ENCODE assay signal across 26 mouse cellular contexts in genomic region chrX:12716036-12716435, GRCm38 (mm10).
"Had no signal": no experiment of that assay in that cellular context is flagged by ENCODE, and none has a peak within 500 bp of the region (broad histone marks: within the 10 kb centered on the region; RNA-seq: fewer than 3 reads in every experiment).

No protein-coding gene starts in this region.

- H3K4me3 ChIP-seq: embryonic facial prominence, embryonic 10.5 days; embryonic facial prominence, embryonic 12.5 days; embryonic facial prominence, embryonic 13.5 days; embryonic facial prominence, embryonic 15.5 days; erythroblast, embryonic 14.5 days; forebrain, embryonic 10.5 days; forebrain, embryonic 12.5 days; forebrain, embryonic 13.5 days; forebrain, embryonic 15.5 days; gastrocnemius, adult 2 months had no signal

- DNase-seq: cerebellum, adult 2 months; cerebellum, adult 8-10 months; cerebellum, adult 9-10 months; cerebellum, adult 9-11 months; cerebellum, postnatal 10 days; cerebellum, postnatal 14 days; cerebellum, postnatal 25 days; cerebellum, postnatal 36 days; embryo, embryonic 11 days; forebrain, postnatal 0 days; gastrocnemius, adult 2 months; gastrocnemius, postnatal 10 days; gastrocnemius, postnatal 14 days; gastrocnemius, postnatal 25 days; gastrocnemius, postnatal 36 days; heart, adult 11 months; heart, adult 18-20 months had no signal

- H3K27ac ChIP-seq: embryonic facial prominence, embryonic 10.5 days; embryonic facial prominence, embryonic 12.5 days; embryonic facial prominence, embryonic 13.5 days; embryonic facial prominence, embryonic 15.5 days; forebrain, embryonic 10.5 days; forebrain, embryonic 12.5 days; forebrain, embryonic 13.5 days; forebrain, embryonic 15.5 days; gastrocnemius, adult 2 months had no signal

- H3K4me1 ChIP-seq: embryonic facial prominence, embryonic 10.5 days; embryonic facial prominence, embryonic 12.5 days; embryonic facial prominence, embryonic 13.5 days; embryonic facial prominence, embryonic 15.5 days; forebrain, embryonic 10.5 days; forebrain, embryonic 12.5 days; forebrain, embryonic 13.5 days; forebrain, embryonic 15.5 days had no signal

- H3K27me3 ChIP-seq: embryonic facial prominence, embryonic 13.5 days; embryonic facial prominence, embryonic 15.5 days; forebrain, embryonic 12.5 days; forebrain, embryonic 13.5 days; forebrain, embryonic 15.5 days had no signal
